Mouse (Mus musculus) testis, postnatal 10 days (tissue): Measurements from ENCODE around the gene Ngp.
"Not testable (repeated sequence)": the region's sequence is repeated elsewhere in the genome, so short reads cannot be mapped to it uniquely, and the experiment has no call there.

ENCODE experiments used
- DNase-seq: peaks from one replicate; pipeline ENCODE4 v3.0.0; 2021; ENCODE audit warnings: low spot score

The Ngp gene

DNA sequence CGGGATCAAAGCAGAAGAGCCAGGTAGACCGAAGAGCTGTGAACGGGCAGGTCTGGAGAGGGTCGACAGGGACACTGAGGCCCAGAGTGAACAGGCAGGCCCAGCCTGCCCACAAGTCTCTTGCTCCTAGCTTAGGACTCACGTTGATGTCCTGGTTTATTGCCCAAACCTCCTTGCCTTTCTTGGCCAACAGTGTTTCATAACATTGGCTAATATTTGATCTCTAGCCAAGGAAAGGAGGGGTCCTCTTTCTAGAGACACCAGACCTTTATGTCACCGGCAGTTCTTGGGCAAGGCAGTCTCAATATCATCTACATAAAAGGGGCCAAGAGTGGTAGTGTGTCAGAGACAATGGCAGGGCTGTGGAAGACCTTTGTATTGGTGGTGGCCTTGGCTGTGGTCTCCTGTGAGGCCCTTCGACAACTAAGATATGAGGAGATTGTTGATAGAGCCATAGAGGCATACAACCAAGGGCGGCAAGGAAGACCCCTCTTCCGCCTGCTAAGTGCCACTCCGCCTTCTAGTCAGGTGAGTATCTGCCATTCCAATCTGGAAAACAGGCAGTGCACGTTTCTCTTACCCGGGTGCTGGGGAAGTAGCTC is at the start of gene Ngp:
TSS of gene Ngp (plus strand) at position 237 of the 602 bp plus-strand sequence.
- no peak for DNase-seq

DNA sequence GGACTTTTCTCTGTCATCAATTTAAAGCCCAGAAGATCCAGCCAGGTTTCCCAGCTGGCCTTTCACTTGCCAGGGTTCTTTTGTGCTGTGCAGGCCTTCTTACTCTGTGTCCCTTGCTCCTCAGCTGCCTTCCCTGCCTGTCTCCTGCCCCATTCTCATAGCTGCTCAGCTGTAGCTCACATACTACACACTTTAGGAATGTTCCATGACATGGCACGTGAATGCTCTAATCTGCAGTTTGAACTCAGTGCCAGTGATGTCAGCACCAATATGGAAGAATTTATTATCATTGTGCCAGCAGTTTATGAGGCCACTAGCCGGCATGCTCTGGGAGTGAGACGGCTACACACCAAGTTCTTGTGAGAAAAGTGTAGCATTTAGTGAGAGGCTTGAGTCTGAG is 49.7 kb upstream of the Ngp start:
- no peak for DNase-seq

DNA sequence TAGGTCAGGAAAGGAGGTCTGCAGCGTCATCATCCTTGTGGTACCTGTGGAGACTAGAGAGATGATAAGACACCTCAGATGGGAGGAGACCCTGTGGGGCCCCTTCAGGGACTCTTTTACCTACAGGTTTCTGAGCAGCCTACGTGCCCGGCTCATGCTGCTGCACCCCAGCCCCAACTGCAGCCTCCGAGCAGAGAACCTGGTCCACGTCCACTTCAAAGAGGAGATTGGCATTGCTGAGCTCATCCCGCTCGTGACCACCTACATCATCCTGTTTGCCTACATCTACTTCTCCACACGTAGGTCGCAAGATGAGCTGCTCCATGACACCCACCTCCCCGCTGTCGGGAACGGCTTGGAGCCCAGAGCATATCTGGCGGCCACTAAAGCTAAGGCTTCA is 45.7 kb upstream of the Ngp start:
- no peak for DNase-seq

DNA sequence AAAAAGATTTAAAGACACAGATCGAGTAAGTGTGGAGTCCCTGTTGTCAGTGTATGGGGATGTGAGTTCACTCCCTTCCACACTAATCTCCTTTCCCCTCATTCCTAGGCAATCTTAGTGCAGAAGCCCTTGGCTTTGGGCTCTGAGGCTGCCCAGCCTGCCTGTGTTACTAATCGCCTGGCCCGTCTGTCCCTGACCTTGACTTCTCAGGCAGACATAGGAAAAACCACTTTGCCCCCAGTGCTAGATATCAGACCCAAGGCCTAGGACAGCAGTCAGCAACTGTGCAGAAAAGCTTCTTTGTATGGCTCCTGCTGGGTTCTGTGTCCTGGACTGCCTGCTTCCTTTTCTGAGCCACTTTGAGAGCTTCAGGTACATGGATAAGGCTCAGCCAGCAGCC is 43.9 kb upstream of the Ngp start:
- no peak for DNase-seq

DNA sequence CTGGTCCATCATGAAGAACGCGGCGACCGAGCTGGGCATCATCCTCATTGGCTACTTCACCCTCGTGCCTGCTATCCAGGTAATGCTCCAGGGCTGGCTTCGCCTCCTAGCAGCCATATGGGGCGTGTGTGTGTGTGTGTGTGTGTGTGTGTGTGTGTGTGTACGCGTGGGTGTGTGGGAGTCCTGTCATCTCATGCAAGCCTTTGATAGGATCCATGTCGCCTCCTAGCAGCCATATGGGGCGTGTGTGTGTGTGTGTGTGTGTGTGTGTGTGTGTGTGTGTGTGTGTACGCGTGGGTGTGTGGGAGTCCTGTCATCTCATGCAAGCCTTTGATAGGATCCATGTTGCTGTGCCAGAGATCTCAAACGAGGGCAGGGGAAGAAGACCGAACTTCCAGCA is 41.9 kb upstream of the Ngp start:
- not testable (repeated sequence) for DNase-seq

DNA sequence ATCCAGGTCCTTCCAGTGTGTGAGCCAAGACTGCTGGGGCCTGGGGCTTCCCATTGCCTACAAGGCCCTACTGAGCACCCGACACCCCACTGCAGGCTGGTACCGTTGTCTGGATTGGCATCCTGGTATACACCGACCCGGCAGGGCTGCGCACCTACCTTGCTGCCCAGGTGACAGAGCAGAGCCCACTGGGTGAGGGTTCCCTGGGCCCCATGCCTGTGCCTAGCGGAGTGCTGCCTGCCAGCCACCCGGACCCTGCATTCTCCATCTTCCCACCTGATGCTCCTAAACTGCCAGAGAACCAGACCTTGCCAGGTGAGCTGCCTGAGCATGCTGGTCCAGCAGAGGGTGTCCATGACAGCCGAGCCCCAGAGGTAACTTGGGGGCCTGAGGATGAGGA is 40.2 kb upstream of the Ngp start:
- no peak for DNase-seq

DNA sequence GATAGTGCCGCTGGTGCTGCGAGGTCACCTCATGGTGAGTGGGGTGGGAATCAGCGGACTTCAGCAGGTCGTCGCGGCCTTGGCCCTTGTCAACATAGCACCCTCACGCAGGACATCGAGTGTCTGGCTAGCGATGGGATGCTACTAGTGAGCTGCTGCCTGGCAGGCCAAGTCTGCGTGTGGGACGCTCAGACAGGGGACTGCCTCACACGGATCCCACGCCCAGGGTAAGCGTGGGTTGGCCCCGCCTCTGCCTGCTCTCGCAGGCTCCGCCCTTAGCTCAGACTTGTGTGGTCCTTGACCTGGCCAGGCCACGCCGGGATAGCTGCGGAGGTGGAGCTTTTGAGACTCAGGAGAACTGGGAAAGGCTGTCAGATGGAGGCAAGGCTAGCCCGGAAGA is 38.9 kb upstream of the Ngp start:
- peak; percentile 76 for DNase-seq

DNA sequence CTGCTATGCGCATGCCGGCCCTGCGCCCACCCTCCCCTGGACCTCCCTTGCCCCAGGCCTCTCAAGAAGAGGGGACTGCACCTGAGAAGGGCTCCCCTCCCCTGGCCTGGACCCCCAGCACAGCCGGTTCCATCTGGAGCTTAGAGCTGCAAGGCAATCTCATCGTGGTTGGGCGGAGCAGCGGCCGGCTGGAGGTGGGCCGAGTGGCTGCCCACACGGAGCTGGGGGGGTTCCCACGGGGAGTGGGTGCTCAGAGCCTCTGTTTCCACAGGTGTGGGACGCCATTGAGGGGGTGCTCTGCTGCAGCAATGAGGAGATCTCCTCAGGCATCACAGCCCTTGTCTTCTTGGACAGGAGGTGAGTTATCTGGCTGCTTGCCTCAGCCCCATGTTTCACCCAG is 38.3 kb upstream of the Ngp start:
- DNase-seq: peak; percentile 62

DNA sequence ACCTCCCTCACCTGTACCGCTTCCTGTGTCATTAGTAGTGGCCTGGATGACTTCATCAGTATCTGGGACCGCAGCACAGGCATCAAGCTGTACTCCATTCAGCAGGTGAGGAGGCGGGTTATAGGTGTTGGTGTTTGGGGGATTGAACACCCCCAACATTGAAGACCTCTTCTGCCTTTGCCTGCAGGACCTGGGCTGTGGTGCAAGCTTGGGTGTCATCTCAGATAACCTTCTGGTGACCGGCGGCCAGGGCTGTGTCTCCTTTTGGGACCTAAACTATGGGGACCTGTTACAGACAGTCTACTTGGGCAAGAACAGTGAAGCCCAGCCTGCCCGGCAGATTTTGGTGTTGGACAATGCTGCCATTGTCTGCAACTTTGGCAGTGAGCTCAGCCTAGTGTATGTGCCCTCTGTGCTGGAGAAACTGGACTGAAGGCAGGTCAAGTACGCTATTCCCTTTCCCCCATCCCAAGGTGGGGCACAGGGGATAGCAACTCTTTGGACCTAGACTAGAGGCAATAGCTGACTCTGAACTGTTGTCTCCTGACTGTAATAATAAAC is 35.1 kb upstream of the Ngp start:
- peak; percentile 58 for DNase-seq

DNA sequence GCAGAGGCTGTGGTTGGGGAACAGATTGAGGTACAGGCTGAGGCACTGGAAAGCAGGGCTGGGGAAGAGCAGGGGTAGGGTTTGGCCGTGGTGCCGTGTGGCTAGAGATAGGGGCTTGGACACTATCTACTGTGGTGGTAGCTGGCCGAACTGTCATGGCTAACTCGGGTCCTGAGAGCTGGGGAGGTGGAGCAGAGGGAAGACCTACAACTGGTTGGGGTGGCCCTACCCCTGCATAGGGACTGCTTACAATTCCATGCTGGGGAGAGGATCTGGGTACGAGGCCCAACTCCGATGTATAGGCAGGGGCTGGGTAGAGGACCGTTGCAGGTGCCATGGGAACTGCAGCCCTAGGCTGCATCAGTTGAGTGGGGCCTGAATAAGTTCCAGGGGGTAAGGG is 31.5 kb upstream of the Ngp start:
- DNase-seq: peak; percentile 36

DNA sequence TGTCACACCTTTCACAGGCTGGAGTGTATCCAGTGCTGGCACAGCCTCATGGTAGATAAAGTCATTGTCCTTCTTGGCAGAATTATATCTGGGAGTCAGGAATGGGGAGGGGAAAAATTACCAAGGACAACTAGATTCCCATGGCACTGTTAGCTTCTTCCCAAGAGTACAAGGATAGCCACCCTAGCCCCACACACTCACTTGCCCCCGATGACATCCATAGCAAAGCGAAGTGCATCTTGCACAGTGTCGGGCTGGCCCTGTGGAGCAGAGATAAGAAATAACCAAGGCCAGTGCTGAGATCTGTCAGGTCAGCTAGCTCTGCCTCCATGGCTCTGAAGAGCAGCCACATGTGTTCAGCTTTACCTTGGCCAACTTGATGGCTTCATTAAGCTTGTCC is 28.7 kb upstream of the Ngp start:
- DNase-seq: no peak

DNA sequence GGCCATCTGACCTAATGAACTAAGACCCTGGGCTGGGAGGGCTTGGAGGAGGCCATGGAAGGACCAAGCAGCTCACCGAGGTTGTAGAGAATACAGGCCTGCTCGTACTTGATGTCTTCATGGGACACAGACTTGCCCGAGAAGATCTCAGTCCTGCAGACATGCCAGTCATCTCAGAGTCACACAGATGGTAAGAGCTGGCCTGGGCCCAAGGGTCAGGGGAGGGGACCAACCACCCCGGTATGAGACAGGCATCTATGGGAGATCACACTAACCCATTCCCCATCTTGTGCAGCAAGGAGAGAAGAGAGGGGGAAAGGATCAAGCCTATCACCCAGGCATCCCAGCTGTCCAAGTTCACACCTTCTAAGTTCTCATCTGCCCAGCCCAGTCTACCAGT is 26.3 kb upstream of the Ngp start:
- DNase-seq: no peak

DNA sequence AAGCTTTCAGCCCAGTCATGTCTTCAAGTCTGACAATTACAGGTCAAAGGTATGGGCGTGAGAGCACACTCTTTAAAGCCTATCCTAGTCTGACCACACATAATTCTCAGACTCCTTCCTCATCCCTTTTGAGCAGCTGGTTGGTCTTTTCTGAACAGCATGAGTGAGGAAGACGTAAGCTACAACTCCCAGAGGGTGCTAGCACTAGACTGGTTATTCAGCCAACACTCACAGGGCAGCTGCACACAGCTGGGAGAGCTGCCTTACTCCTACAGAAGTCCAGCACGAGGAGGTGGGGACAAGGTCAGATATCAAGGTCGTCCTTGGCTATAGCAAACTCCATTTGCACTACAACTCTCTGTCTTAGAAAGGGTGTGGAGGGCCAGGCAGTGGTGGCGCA is 18.9 kb upstream of the Ngp start:
- DNase-seq: peak; percentile 73

DNA sequence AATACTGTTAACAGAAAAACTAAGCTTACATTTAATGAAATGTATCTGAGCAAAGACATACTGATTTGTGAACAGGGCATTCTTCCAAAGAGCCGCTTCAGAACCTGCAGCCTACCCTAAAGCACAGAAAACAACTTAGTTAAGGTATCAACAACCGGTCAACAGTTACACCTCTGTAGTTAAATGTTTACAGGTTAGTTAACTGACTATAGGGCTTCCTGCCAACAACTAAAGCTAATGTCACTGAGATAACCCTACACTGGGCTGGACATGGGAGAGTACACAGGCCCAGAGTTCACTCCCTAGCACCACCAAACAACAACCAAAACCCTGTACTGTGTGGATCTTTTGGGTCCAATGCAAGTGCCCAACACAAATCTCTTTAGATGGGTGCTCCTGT is 16.8 kb upstream of the Ngp start:
- no peak for DNase-seq

DNA sequence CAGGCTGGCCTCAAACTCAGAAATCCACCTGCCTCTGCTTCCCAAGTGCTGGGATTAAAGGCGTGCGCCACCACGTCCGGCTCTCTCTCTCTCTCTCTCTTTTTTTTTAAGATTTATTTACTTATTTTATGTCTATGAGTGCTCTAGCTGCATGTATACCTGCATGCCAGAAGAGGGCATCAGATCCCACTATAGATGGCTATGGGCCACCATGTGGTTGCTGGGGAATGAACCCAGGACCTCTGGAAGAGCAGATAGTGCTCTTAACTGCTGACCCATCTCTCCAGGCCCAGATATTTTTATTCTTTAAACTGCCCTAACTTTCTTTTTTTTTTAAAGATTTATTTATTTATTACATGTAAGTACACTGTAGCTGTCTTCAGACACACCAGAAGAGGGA is 16.3 kb upstream of the Ngp start:
- DNase-seq: not testable (repeated sequence)

DNA sequence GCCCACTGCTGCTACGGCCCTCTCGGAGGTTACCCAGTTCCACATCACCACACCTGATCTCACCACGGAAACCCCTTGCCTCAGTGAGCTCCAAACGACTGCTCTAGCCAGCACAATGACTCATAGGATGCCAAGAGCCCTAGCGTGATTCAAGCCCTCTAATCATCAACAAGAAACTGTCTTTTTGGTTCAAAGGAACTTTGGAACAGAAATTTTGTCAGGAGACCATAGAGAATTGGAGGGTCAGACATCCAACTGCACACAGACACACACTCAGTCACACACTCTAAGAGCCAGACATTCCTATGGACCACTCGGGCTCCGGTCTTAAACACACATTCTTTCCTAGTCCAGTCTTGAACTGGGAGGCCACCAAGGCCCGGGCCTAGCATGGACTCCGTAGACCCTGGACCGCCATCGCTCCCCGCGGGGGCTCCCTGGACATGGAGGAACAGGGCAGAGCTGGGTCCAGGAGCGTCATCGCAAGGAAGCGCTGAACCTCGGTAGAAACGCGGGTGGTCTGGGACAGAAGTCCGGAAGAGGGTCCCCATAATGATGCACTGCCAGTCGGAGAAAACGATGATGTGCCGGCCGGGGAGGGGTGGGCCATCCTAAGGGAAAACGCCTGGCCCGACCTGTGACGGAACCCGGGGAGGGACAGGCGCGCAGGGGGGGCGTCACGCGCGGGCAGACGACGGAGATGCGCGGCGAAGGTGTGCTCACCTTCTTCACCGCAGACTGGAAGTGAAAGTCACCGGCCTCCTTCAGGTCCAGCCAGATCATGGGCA is 12.0 kb upstream of the Ngp start:
- DNase-seq: no peak

DNA sequence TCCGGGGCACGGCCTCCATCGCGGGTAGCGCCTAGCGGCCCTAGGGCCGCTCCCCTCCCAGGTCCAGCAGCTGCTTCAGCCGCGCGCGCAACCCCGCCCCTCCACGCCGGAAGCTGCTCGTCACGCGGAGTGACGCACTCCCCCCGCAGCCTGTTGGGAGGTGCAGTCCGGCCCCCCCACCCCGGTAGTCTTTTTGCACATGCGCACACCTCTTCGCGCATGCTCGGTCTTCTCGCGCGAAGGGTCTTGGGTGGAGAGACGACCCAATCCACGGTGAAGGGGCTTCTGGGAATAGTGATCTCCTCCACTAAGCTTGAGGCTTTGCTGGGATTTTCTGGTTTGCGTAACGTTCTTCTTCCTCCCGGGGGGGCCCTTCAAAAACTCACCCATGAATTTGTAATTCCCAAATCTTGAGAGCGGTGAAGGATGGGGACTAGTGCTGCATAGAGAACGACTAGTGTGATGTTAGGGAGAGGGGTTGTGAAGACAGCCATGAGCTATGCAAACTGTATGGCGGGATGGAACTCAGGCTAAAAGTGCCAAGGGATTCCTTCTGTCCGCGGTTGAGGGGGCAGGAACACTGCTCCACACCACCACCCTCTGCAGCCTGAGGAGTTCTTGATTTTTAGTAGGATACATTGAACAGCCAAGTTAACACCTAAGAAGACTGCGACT is 11.3 kb upstream of the Ngp start, which contains the start of gene Ptpn23:
TSS of gene Ptpn23 (minus strand) at position 115 of the 675 bp plus-strand sequence.
- peak; percentile 97 for DNase-seq

DNA sequence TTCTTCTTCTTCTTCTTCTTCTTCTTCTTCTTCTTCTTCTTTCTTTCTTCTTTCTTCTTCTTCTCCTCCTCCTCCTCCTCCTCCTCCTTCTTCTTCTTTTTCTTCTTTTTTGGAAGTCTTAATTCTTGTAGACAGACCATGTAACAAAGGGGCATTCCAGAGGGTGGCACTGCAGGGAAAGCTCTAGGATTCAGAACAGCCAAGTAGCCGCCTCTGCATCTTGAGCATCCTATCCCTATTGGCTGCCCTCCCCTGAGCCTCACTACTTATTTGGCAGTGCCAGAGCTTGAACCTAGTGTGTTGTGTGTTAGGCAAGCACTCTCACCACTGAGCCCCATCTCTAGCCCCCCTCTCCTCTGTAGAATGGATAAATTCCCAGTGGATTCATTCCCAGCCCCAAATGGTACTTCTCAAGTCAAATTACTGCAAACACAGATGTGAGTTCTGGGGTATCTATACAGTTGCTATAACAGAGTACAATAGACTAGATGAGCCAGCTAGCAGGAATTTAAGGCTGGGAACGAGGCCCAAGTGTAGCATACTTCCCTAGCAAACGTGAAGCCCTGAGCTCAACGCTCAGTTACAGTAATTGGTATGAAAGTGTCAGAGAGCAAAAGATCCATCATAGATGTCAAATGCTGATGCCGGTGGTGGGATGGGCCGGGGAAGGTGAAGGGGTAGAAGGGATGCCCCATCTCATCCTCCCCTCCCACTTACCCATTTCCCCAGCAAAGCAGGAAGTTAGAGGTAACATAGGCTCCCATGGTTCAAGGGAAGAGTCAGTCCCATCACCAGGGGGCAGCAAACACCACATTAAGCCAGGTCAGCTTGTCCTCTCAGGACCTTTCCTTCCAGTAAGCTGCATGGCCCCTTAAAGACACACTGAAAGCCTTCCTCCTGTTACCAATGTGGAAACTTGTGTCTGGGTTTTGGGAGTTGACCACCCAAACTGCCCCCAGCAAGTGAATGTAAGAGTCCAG is 8.3 kb upstream of the Ngp start:
- DNase-seq: peak; percentile 92

DNA sequence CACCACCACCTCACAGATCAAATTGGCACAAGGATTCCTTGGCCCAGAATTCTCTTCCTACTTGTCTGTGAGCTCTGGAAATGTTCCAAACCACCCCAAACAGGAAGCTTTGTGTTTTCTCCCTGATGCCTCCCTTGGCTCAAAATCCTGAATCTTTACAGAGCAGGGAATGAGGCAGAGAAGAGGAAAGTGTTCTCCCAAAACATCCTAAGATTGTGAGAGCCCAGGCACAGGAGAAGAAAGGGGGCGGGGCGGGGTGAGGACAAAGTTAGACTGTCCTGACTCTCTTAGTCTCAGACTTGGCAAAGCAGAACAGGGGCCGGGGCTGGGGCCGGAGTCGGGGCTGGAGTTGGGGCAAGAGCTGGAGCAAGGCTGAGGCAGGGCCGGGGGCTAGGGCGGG is 6.6 kb upstream of the Ngp start:
- DNase-seq: peak; percentile 70

DNA sequence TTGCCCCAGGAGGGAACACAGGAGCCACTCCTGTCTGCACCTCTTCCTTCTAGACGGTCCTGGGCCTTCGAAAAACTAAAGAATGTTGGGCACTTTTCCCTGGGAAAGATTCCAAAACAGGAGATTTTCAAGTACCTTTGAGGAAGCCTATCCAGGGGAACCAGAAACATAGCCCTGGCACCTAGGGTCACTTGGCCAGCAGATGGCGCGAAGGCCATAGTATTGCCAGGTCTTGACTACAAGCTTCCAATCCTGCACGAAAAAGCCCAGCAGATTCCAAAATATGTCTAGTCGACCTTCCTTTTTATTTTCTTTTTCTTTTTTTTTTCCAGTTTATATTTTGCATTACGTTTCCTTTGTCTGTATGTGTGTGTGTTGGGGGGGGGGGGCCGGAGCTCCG is 5.8 kb upstream of the Ngp start:
- DNase-seq: peak; percentile 78

DNA sequence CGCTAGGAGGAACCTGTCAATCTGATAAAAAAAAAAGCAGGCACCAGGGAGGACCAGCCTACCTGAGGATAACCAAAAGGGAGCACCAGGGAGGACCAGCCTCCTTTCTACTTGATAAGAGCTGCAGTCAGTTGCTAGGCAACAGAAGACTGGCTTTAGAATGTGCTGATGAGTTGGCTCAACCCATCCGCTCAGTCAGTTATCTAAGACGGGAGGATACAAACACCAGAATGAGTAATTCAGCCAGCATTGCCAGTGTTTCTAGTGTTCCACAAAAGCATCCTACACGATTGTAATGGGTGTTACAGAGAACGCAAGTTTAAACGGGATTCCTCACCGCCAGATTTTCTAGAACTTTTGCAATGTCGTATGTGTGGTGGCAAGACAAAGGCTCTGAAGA is 11.7 kb downstream of the Ngp start:
- no peak for DNase-seq

DNA sequence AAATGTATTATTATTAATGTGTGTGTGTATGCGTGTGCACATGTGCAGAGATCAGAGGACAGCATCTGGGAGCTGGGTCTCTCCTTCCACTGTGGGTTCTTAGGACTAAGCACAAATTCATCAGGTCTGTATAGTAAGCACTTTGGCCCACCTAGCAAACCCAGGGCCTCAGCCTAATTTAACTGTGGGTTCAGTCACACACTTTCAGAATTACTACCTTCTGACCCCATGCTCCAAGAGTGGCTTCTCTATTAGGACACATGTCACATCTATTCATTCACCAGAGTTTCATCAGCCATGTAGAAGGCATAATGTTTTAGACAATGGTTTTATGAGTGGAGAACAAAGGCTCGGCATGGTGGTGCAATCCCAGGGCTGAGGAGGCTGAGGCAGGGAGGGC is 13.5 kb downstream of the Ngp start:
- DNase-seq: no peak
